Mouse (Mus musculus) myocyte (in vitro differentiated cells): ENCODE results near the gene Mthfd2l. TPM values are rescaled to one million over a fixed set of nuclear protein-coding genes. Genes with fewer than 3 reads are reported as not detected.

Experiments
- H3K27me3 ChIP-seq: one replicate; pipeline ENCODE4 v1.6.1; 2011; ENCODE audit not compliant: control insufficient read depth, insufficient read depth, insufficient read length
- H3K36me3 ChIP-seq: one replicate; pipeline ENCODE4 v1.6.1; 2011; ENCODE audit not compliant: control insufficient read depth, insufficient read depth
- H3K4me2 ChIP-seq: one replicate; pipeline ENCODE4 v1.6.1; 2011; ENCODE audit warnings: low read depth, control low read depth
- H3K4me3 ChIP-seq: one replicate; pipeline ENCODE4 v1.5.1; 2011; ENCODE audit warnings: mild to moderate bottlenecking, control low read depth, moderate library complexity
- H3K79me2 ChIP-seq: one replicate; pipeline ENCODE4 v1.6.1; 2011; ENCODE audit not compliant: control insufficient read depth, insufficient read depth
- H3ac ChIP-seq: one replicate; pipeline ENCODE4 v1.6.1; 2011; ENCODE audit not compliant: control insufficient read depth, insufficient read length
- CEBPB ChIP-seq: IDR thresholded peaks from 2 replicates; pipeline ENCODE4 v1.6.1; 2011; ENCODE audit warnings: mild to moderate bottlenecking, moderate library complexity; ENCODE audit not compliant: poor library complexity, insufficient read depth, severe bottlenecking
- E2F4 ChIP-seq: IDR thresholded peaks from one replicate; pipeline ENCODE4 v1.6.1; 2011; ENCODE audit warnings: mild to moderate bottlenecking, control low read depth, moderate library complexity; ENCODE audit not compliant: insufficient read depth
- MAX ChIP-seq: IDR thresholded peaks from one replicate; pipeline ENCODE4 v1.6.1; 2011; ENCODE audit warnings: low read depth, mild to moderate bottlenecking, control low read depth
- MYOD1 ChIP-seq, 3 experiments: IDR thresholded peaks; one replicate each; pipeline ENCODE4 v1.6.1; 2011; ENCODE audit warnings: control low read depth in 2 of 3, low read depth in 2 of 3, mild to moderate bottlenecking in 2 of 3, moderate library complexity in 1 of 3; ENCODE audit not compliant: insufficient read length in 2 of 3, control insufficient read depth in 1 of 3
- MYOG ChIP-seq, 3 experiments: IDR thresholded peaks; one replicate each; pipeline ENCODE4 v1.6.1; 2011; ENCODE audit warnings: control low read depth in 2 of 3, low read depth in 2 of 3, mild to moderate bottlenecking in 2 of 3; ENCODE audit not compliant: insufficient read length in 2 of 3, control insufficient read depth in 1 of 3, insufficient read depth in 1 of 3
- POLR2A ChIP-seq: IDR thresholded peaks from one replicate; pipeline ENCODE4 v1.6.1; 2011; ENCODE audit warnings: low read depth, mild to moderate bottlenecking, control low read depth, moderate library complexity; ENCODE audit not compliant: insufficient read length
- POLR2AphosphoS2 ChIP-seq: IDR thresholded peaks from one replicate; pipeline ENCODE4 v1.6.1; 2011; ENCODE audit warnings: low read depth, control low read depth; ENCODE audit not compliant: insufficient read length
- REST ChIP-seq: IDR thresholded peaks from one replicate; pipeline ENCODE4 v1.6.1; 2011; ENCODE audit warnings: mild to moderate bottlenecking, control low read depth, moderate library complexity; ENCODE audit not compliant: insufficient read depth, insufficient read length
- SRF ChIP-seq: IDR thresholded peaks from one replicate; pipeline ENCODE4 v1.6.1; 2011; ENCODE audit warnings: low read depth; ENCODE audit not compliant: control insufficient read depth, insufficient read length
- TCF12 ChIP-seq: IDR thresholded peaks from one replicate; pipeline ENCODE4 v1.6.1; 2011; ENCODE audit warnings: mild to moderate bottlenecking, control low read depth; ENCODE audit not compliant: poor library complexity, insufficient read depth, severe bottlenecking
- TCF3 ChIP-seq: IDR thresholded peaks from one replicate; pipeline ENCODE4 v1.6.1; 2011; ENCODE audit warnings: low read depth, control low read depth; ENCODE audit not compliant: insufficient read length
- USF1 ChIP-seq: IDR thresholded peaks from one replicate; pipeline ENCODE4 v1.6.1; 2011; ENCODE audit warnings: low read depth, mild to moderate bottlenecking, control low read depth, moderate library complexity
- polyA plus RNA-seq: library from polyadenylated mRNA; unstranded; fragments of >200 nt; fragmentation: generic; extraction: Trizol; gene quantifications from one replicate; pipeline ENCODE4 v1.2.1, GENCODE M21; 2012; ENCODE audit warnings: missing spikeins

The Mthfd2l gene
- polyA plus RNA-seq, 1 experiment: 11.9 TPM

- Histone ChIP-seq H3K36me3 (no peaks in the 10 kb centered on the region), H3K4me3 (no peak overlapping the region), H3K4me2 (no peak overlapping the region), H3K79me2 (no peaks in the 10 kb centered on the region), H3K27me3 (no peaks in the 10 kb centered on the region), H3ac (no peak overlapping the region)
- TF ChIP-seq USF1: no peak
- peak in 2 of 3 experiments; percentile 64 to 84 for TF ChIP-seq MYOD1 (IDR thresholded peaks at IDR 0.05; ENCODE audit: control insufficient read depth in 1 of 3, insufficient read length in 2 of 3, low read depth in 2 of 3)
- peak; percentile 38; the same call in 1 of the 2 replicates for TF ChIP-seq CEBPB
These were observed 57.7 kb downstream of the Mthfd2l start for GRCm38 (mm10) chr5:90988592-90988991.

GRCm38 (mm10) chr5:90999942-91000341, 69.0 kb downstream of the Mthfd2l start:
- no peaks in the 10 kb centered on the region for H3K79me2 ChIP-seq
- H3K36me3 ChIP-seq: no peaks in the 10 kb centered on the region
- TF ChIP-seq MYOG (IDR thresholded peaks at IDR 0.05; ENCODE audit: control insufficient read depth in 1 of 3, insufficient read depth in 1 of 3, insufficient read length in 2 of 3, low read depth in 2 of 3) (no peak), POLR2A (no peak), E2F4 (no peak), REST (no peak), MAX (no peak), TCF12 (no peak), TCF3 (no peak), USF1 (no peak), CEBPB (no peak), POLR2AphosphoS2 (no peak), SRF (no peak), MYOD1 (IDR thresholded peaks at IDR 0.05; ENCODE audit: control insufficient read depth in 1 of 3, insufficient read length in 2 of 3, low read depth in 2 of 3) (no peak)
- H3K27me3 ChIP-seq: no peaks in the 10 kb centered on the region
- H3K4me3 ChIP-seq: no peak overlapping the region
- no peak overlapping the region for H3ac ChIP-seq
- no peak overlapping the region for H3K4me2 ChIP-seq

- Histone ChIP-seq H3K36me3 (no peaks in the 10 kb centered on the region), H3ac (no peak overlapping the region), H3K79me2 (no peaks in the 10 kb centered on the region), H3K4me3 (no peak overlapping the region), H3K4me2 (no peak overlapping the region), H3K27me3 (no peaks in the 10 kb centered on the region)
- TF ChIP-seq MYOG (IDR thresholded peaks at IDR 0.05; ENCODE audit: control insufficient read depth in 1 of 3, insufficient read depth in 1 of 3, insufficient read length in 2 of 3, low read depth in 2 of 3) (no peak), CEBPB (no peak), POLR2A (no peak), E2F4 (no peak), MYOD1 (IDR thresholded peaks at IDR 0.05; ENCODE audit: control insufficient read depth in 1 of 3, insufficient read length in 2 of 3, low read depth in 2 of 3) (no peak), TCF3 (no peak), POLR2AphosphoS2 (no peak), USF1 (no peak), REST (no peak)
These were observed 84.3 kb downstream of the Mthfd2l start for GRCm38 (mm10) chr5:91015216-91015615.

GRCm38 (mm10) chr5:91023114-91023513, 92.2 kb downstream of the Mthfd2l start:
- H3K79me2 ChIP-seq: no peaks in the 10 kb centered on the region
- no peaks in the 10 kb centered on the region for H3K27me3 ChIP-seq
- no peaks in the 10 kb centered on the region for H3K36me3 ChIP-seq
- TF ChIP-seq POLR2AphosphoS2 (no peak), MAX (no peak), SRF (no peak), TCF12 (no peak), POLR2A (no peak), E2F4 (no peak), MYOG (IDR thresholded peaks at IDR 0.05; ENCODE audit: control insufficient read depth in 1 of 3, insufficient read depth in 1 of 3, insufficient read length in 2 of 3, low read depth in 2 of 3) (no peak), TCF3 (no peak), MYOD1 (IDR thresholded peaks at IDR 0.05; ENCODE audit: control insufficient read depth in 1 of 3, insufficient read length in 2 of 3, low read depth in 2 of 3) (no peak), REST (no peak), CEBPB (no peak), USF1 (no peak)
- H3K4me2 ChIP-seq: no peak overlapping the region
- no peak overlapping the region for H3K4me3 ChIP-seq
- no peak overlapping the region for H3ac ChIP-seq

- Histone ChIP-seq H3K4me2 (no peak within 1 kb of the TSS), H3K4me3 (no peak within 1 kb of the TSS), H3K27me3 (no peaks in the 10 kb centered on the region), H3K36me3 (no peaks in the 10 kb centered on the region), H3K79me2 (no peaks in the 10 kb centered on the region), H3ac (no peak within 1 kb of the TSS)
- no peak for TF ChIP-seq POLR2A
- no peak for TF ChIP-seq CEBPB
- TF ChIP-seq MAX: no peak
- TF ChIP-seq REST: no peak
- TF ChIP-seq MYOG (IDR thresholded peaks at IDR 0.05; ENCODE audit: control insufficient read depth in 1 of 3, insufficient read depth in 1 of 3, insufficient read length in 2 of 3, low read depth in 2 of 3): no peak
- TF ChIP-seq TCF3: no peak
- no peak for TF ChIP-seq TCF12
- no peak for TF ChIP-seq E2F4
- TF ChIP-seq POLR2AphosphoS2: no peak
- no peak for TF ChIP-seq MYOD1 (IDR thresholded peaks at IDR 0.05; ENCODE audit: control insufficient read depth in 1 of 3, insufficient read length in 2 of 3, low read depth in 2 of 3)
- TF ChIP-seq SRF: no peak
- no peak for TF ChIP-seq USF1
These were observed 96.2 kb downstream of the Mthfd2l start, which contains the start of gene Epgn for GRCm38 (mm10) chr5:91027164-91027563. Gene Epgn (plus strand): TSS chr5:91027464.
